Comparison of ENCODE assay signal across 29 mouse cellular contexts in the genomic region with DNA sequence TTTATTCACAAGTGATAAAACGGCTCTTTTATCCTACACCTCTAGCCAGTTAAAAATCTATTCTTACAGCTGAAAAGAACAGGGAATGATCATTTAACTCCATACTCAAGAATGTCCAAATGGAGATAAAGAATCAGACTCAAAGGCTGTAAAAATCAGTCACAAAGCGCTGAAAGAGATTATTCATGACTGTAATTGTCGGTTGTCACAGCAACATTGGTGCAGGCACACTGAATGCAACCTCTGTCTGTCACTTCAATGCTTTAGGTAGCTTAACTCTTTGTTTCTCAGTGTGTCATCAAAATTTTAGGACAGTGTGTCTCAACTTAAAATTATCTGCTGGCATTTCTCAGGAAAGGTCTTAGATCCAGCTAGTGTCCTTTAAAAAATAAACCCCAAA. TPM values are rescaled to one million over a fixed set of nuclear protein-coding genes. Genes with fewer than 3 reads are reported as not detected.
DNase-seq lines count a peak whose midpoint lies in the region; ATAC-seq and TF ChIP-seq lines count a peak whose summit lies in the region.
"Had no signal": no experiment of that assay in that cellular context is flagged by ENCODE, and none has a peak within 500 bp of the region (broad histone marks: within the 10 kb centered on the region; RNA-seq: fewer than 3 reads in every experiment).

No protein-coding gene starts in this region.

- peaks cover 10% of the 10 kb centered on the region for H3K4me1 ChIP-seq in forebrain, embryonic 12.5 days
- peaks cover 10% of the 10 kb centered on the region; the same call in 1 of the 2 replicates for H3K4me1 ChIP-seq in forebrain, embryonic 10.5 days
- peaks cover 9% of the 10 kb centered on the region; the same call in 1 of the 2 replicates for H3K4me1 ChIP-seq in midbrain, embryonic 14.5 days (ENCODE audit: control insufficient read depth, insufficient read depth, low read length)
- peaks cover 10% of the 10 kb centered on the region for H3K4me1 ChIP-seq in midbrain, embryonic 16.5 days (ENCODE audit: control insufficient read depth, insufficient read depth, low read length)
- H3K4me1 ChIP-seq in forebrain, embryonic 15.5 days: peaks cover 27% of the 10 kb centered on the region
- H3K4me1 ChIP-seq in kidney, embryonic 15.5 days: no peaks in the 10 kb centered on the region
- no peaks in the 10 kb centered on the region for H3K4me1 ChIP-seq in heart, adult 2 months (ENCODE audit: control insufficient read depth, insufficient read depth, low read length)
- H3K4me1 ChIP-seq: embryonic facial prominence, embryonic 12.5 days; heart, embryonic 12.5 days; heart, embryonic 15.5 days had no signal

- no peak overlapping the region for H3K4me3 ChIP-seq in forebrain, embryonic 12.5 days (replicated peaks)
- H3K4me3 ChIP-seq in forebrain, embryonic 10.5 days: no peak overlapping the region
- no peak overlapping the region for H3K4me3 ChIP-seq in midbrain, embryonic 14.5 days (replicated peaks; ENCODE audit: low read depth, low read length)
- H3K4me3 ChIP-seq in midbrain, embryonic 16.5 days (ENCODE audit: low read depth, low read length): no peak overlapping the region
- H3K4me3 ChIP-seq in forebrain, embryonic 15.5 days: no peak overlapping the region
- H3K4me3 ChIP-seq in kidney, embryonic 15.5 days (replicated peaks): no peak overlapping the region
- no peak overlapping the region for H3K4me3 ChIP-seq in heart, adult 2 months
- H3K4me3 ChIP-seq: embryonic facial prominence, embryonic 12.5 days; embryonic facial prominence, embryonic 15.5 days; heart, embryonic 12.5 days; heart, embryonic 15.5 days; hindbrain, embryonic 10.5 days had no signal

- TF ChIP-seq EP300 in heart, adult 2 months (IDR thresholded peaks at IDR 0.05; ENCODE audit: insufficient read depth, low read depth, low read length): no peak

- H3K4me2 ChIP-seq in forebrain, embryonic 12.5 days: no peak overlapping the region
- H3K4me2 ChIP-seq in midbrain, embryonic 14.5 days (ENCODE audit: low read length): no peak overlapping the region
- H3K4me2 ChIP-seq in midbrain, embryonic 16.5 days (ENCODE audit: low read length): no peak overlapping the region
- H3K4me2 ChIP-seq in forebrain, embryonic 15.5 days (replicated peaks): no peak overlapping the region
- no peak overlapping the region for H3K4me2 ChIP-seq in kidney, embryonic 15.5 days
- H3K4me2 ChIP-seq: embryonic facial prominence, embryonic 12.5 days; embryonic facial prominence, embryonic 15.5 days; heart, embryonic 12.5 days; heart, embryonic 15.5 days; hindbrain, embryonic 14.5 days had no signal

- DNase-seq in forebrain, embryonic 10.5 days (ENCODE audit: extremely low spot score, low spot score): no peak
- DNase-seq in midbrain, embryonic 14.5 days: peak; percentile 48
- DNase-seq in mesoderm, embryonic 11.5 days (ENCODE audit: low read depth, low spot score): peak; percentile 22
- no peak for DNase-seq in heart, adult 2 months
- DNase-seq: adrenal gland, adult 8-10 months; adrenal gland, postnatal 25 days; cerebellum, adult 18-20 months; cerebellum, adult 9-10 months; cerebellum, postnatal 14 days; gastrocnemius, postnatal 10 days; heart, postnatal 10 days; heart, postnatal 36 days; kidney, adult 2 months had no signal

- H3K9ac ChIP-seq in forebrain, embryonic 12.5 days: no peak overlapping the region
- H3K9ac ChIP-seq in midbrain, embryonic 14.5 days (replicated peaks; ENCODE audit: low read length): no peak overlapping the region
- no peak overlapping the region for H3K9ac ChIP-seq in midbrain, embryonic 16.5 days (ENCODE audit: low read depth, low read length)
- H3K9ac ChIP-seq in forebrain, embryonic 15.5 days (replicated peaks): no peak overlapping the region
- H3K9ac ChIP-seq in kidney, embryonic 15.5 days: no peak overlapping the region
- H3K9ac ChIP-seq in heart, adult 2 months (ENCODE audit: low read depth, low read length): no peak overlapping the region
- H3K9ac ChIP-seq: embryonic facial prominence, embryonic 12.5 days; embryonic facial prominence, embryonic 15.5 days; heart, embryonic 12.5 days; heart, embryonic 15.5 days; hindbrain, embryonic 14.5 days had no signal

- H3K79me2 ChIP-seq in heart, adult 2 months (replicated peaks; ENCODE audit: control insufficient read depth, insufficient read depth, low read length): no peaks in the 10 kb centered on the region

- H3K27ac ChIP-seq in forebrain, embryonic 12.5 days: no peak overlapping the region; the same call in 1 of the 2 replicates
- no peak overlapping the region for H3K27ac ChIP-seq in forebrain, embryonic 10.5 days
- no peak overlapping the region for H3K27ac ChIP-seq in midbrain, embryonic 14.5 days (replicated peaks; ENCODE audit: low read depth, low read length)
- H3K27ac ChIP-seq in midbrain, embryonic 16.5 days (ENCODE audit: low read length): no peak overlapping the region
- H3K27ac ChIP-seq in forebrain, embryonic 15.5 days (replicated peaks): peak overlapping the region; percentile 72
- H3K27ac ChIP-seq in kidney, embryonic 15.5 days: no peak overlapping the region
- H3K27ac ChIP-seq in heart, adult 2 months: no peak overlapping the region
- H3K27ac ChIP-seq: embryonic facial prominence, embryonic 12.5 days; embryonic facial prominence, embryonic 15.5 days; heart, embryonic 15.5 days; hindbrain, embryonic 10.5 days; hindbrain, embryonic 14.5 days had no signal

- no peaks in the 10 kb centered on the region for H3K9me3 ChIP-seq in forebrain, embryonic 12.5 days
- H3K9me3 ChIP-seq in forebrain, embryonic 10.5 days: no peaks in the 10 kb centered on the region
- H3K9me3 ChIP-seq in midbrain, embryonic 14.5 days (ENCODE audit: control insufficient read depth, low read length): no peaks in the 10 kb centered on the region
- H3K9me3 ChIP-seq in midbrain, embryonic 16.5 days (replicated peaks; ENCODE audit: control insufficient read depth, low read length, poor library complexity, severe bottlenecking): no peaks in the 10 kb centered on the region
- no peaks in the 10 kb centered on the region for H3K9me3 ChIP-seq in forebrain, embryonic 15.5 days
- no peaks in the 10 kb centered on the region for H3K9me3 ChIP-seq in kidney, embryonic 15.5 days (replicated peaks)
- H3K9me3 ChIP-seq: embryonic facial prominence, embryonic 12.5 days; embryonic facial prominence, embryonic 15.5 days; heart, embryonic 12.5 days; heart, embryonic 15.5 days; hindbrain, embryonic 10.5 days had no signal

- 0 out of 2 replicates have a peak, but pooled peaks have one; percentile 53 for ATAC-seq in forebrain, embryonic 12.5 days (ENCODE audit: low FRiP score)
- no peak for ATAC-seq in midbrain, embryonic 14.5 days (ENCODE audit: low FRiP score, low TSS enrichment)
- ATAC-seq in midbrain, embryonic 16.5 days: no peak
- ATAC-seq in forebrain, embryonic 15.5 days (replicated peaks): no peak
- no peak for ATAC-seq in kidney, embryonic 15.5 days (replicated peaks; ENCODE audit: low FRiP score)
- ATAC-seq: CD4-positive, CD25-positive, alpha-beta regulatory T cell, adult 4 months; intestine, postnatal 0 days had no signal

- H3K36me3 ChIP-seq in forebrain, embryonic 12.5 days (replicated peaks): no peaks in the 10 kb centered on the region; the same call in 1 of the 2 replicates
- H3K36me3 ChIP-seq in forebrain, embryonic 10.5 days (replicated peaks): peaks cover 4% of the 10 kb centered on the region; the same call in 1 of the 2 replicates
- 0 out of 2 replicates have a peak, but pooled peaks cover 4% of the 10 kb centered on the region for H3K36me3 ChIP-seq in midbrain, embryonic 14.5 days (ENCODE audit: control insufficient read depth, insufficient read depth, low read length)
- H3K36me3 ChIP-seq in midbrain, embryonic 16.5 days (ENCODE audit: control insufficient read depth, insufficient read depth, low read length): 0 out of 2 replicates have a peak, but pooled peaks cover 3% of the 10 kb centered on the region
- H3K36me3 ChIP-seq in forebrain, embryonic 15.5 days: no peaks in the 10 kb centered on the region
- H3K36me3 ChIP-seq in kidney, embryonic 15.5 days: peaks cover 31% of the 10 kb centered on the region
- no peaks in the 10 kb centered on the region for H3K36me3 ChIP-seq in heart, adult 2 months (ENCODE audit: control insufficient read depth, insufficient read depth, low read length)
- H3K36me3 ChIP-seq: heart, embryonic 15.5 days had no signal

- no peaks in the 10 kb centered on the region for H3K27me3 ChIP-seq in forebrain, embryonic 12.5 days
- no peaks in the 10 kb centered on the region for H3K27me3 ChIP-seq in forebrain, embryonic 10.5 days (ENCODE audit: poor library complexity, severe bottlenecking)
- no peaks in the 10 kb centered on the region for H3K27me3 ChIP-seq in midbrain, embryonic 14.5 days (ENCODE audit: control insufficient read depth, insufficient read depth, low read length)
- no peaks in the 10 kb centered on the region for H3K27me3 ChIP-seq in midbrain, embryonic 16.5 days (ENCODE audit: control insufficient read depth, insufficient read depth, low read depth, low read length)
- no peaks in the 10 kb centered on the region for H3K27me3 ChIP-seq in forebrain, embryonic 15.5 days
- H3K27me3 ChIP-seq in kidney, embryonic 15.5 days: no peaks in the 10 kb centered on the region
- H3K27me3 ChIP-seq in heart, adult 2 months (ENCODE audit: control insufficient read depth, insufficient read depth, low read length): no peaks in the 10 kb centered on the region
- H3K27me3 ChIP-seq: embryonic facial prominence, embryonic 12.5 days; embryonic facial prominence, embryonic 15.5 days; heart, embryonic 12.5 days; heart, embryonic 15.5 days had no signal

- TF ChIP-seq CTCF in heart, adult 2 months (IDR thresholded peaks at IDR 0.05): no peak

- intact Hi-C loops in heart, adult 2 months (cut with DNase I): no loop called here

- WGBS in forebrain, embryonic 12.5 days: 49% methylated on average over 3 of the region's 3 CpGs
- 74% methylated on average over 3 of the region's 3 CpGs for WGBS in forebrain, embryonic 10.5 days
- 38% methylated on average over 3 of the region's 3 CpGs for WGBS in midbrain, embryonic 14.5 days
- 28% methylated on average over 3 of the region's 3 CpGs for WGBS in midbrain, embryonic 16.5 days
- whole genome bisulfite sequencing in forebrain, embryonic 15.5 days: 15% methylated on average over 3 of the region's 3 CpGs
- WGBS in kidney, embryonic 15.5 days: 81% methylated on average over 3 of the region's 3 CpGs
- WGBS in heart, adult 2 months: 82% methylated on average over 3 of the region's 3 CpGs

- no peak for TF ChIP-seq POLR2A in heart, adult 2 months (IDR thresholded peaks at IDR 0.05; ENCODE audit: insufficient read depth, low read depth, low read length)

RNA-seq across cellular contexts. Expression of gene Scgn, which starts 54.3 kb away (rescaled TPM):
- 1.5 and 1.9 TPM in 2 replicates for polyA plus RNA-seq in forebrain, embryonic 12.5 days (2016; fragmentation: Nextera tagmentation; extraction: Ambion mirVana)
- 0.21 TPM in 1 of 2 replicates, not detected in the other for polyA plus RNA-seq in forebrain, embryonic 10.5 days (2016; fragmentation: Nextera tagmentation; extraction: Ambion mirVana)
- polyA plus RNA-seq in midbrain, embryonic 14.5 days (2014; fragmentation: Nextera tagmentation; extraction: Ambion mirVana): 1.9 and 2.7 TPM in 2 replicates
- polyA plus RNA-seq in midbrain, embryonic 16.5 days (2015; fragmentation: Nextera tagmentation; extraction: Ambion mirVana): 1.3 and 2.6 TPM in 2 replicates
- polyA plus RNA-seq in forebrain, embryonic 15.5 days (2015; fragmentation: Nextera tagmentation; extraction: Ambion mirVana): 1.6 and 3.9 TPM in 2 replicates
- 0.23 and 0.60 TPM in 2 replicates for polyA plus RNA-seq in kidney, embryonic 15.5 days (2015; fragmentation: Nextera tagmentation; extraction: Ambion mirVana)
- total RNA-seq in heart, adult 2 months (2021): not detected
- polyA plus RNA-seq in heart, adult 2 months (2012; rRNA removed): not detected in 2 replicates
- total RNA-seq: gastrocnemius, adult 18-20 months; gastrocnemius, postnatal 10 days; gastrocnemius, postnatal 4 days; heart, postnatal 10 days; heart, postnatal 36 days; MEL had no signal
- polyA plus RNA-seq: C2C12; CD4-positive, CD25-positive, alpha-beta regulatory T cell, adult 4 months; heart, embryonic 12.5 days; heart, embryonic 15.5 days; hindbrain, embryonic 10.5 days; kidney, adult 2 months had no signal

Comparison
In these comparisons a context has a peak if more than half of its experiments do, and no peak if none do; other contexts are left out.
1. DNase-seq: peak in midbrain, embryonic 14.5 days (single experiment) and mesoderm, embryonic 11.5 days (single experiment); none in forebrain, embryonic 10.5 days (single experiment) and heart, adult 2 months (0 of 2).